Mouse (Mus musculus) E14TG2a.4 (cell line): Measurements from ENCODE around the gene Mafb.

Experiments
- H3K27me3 ChIP-seq: 2 replicates; pipeline ENCODE4 v1.6.1; 2014; ENCODE audit warnings: low read length, control low read depth; ENCODE audit not compliant: insufficient read depth
- H3K36me3 ChIP-seq: 2 replicates; pipeline ENCODE4 v1.6.1; 2014; ENCODE audit warnings: low read length, control low read depth; ENCODE audit not compliant: insufficient read depth
- H3K4me1 ChIP-seq: replicated peaks from 2 replicates; pipeline ENCODE4 v1.6.1; 2014; ENCODE audit warnings: low read depth, low read length, control low read depth
- H3K4me3 ChIP-seq: replicated peaks from 2 replicates; pipeline ENCODE4 v1.5.1; 2014; ENCODE audit warnings: mild to moderate bottlenecking, low read length
- H3K9me3 ChIP-seq: 2 replicates; pipeline ENCODE4 v1.6.1; 2014; ENCODE audit warnings: low read length, control low read depth
- CTCF ChIP-seq: conservative IDR thresholded peaks from 2 replicates; pipeline ENCODE4 v1.5.1; 2014; ENCODE audit warnings: low read length
- NANOG ChIP-seq: IDR thresholded peaks from 2 replicates; pipeline ENCODE4 v1.6.1; 2014; ENCODE audit warnings: borderline replicate concordance, low read length, mixed read lengths
- POU5F1 ChIP-seq: IDR thresholded peaks from 2 replicates; pipeline ENCODE4 v1.6.1; 2014; ENCODE audit warnings: low read length, borderline replicate concordance

Mafb gene

GRCm38 (mm10) chr2:160366111-160366979 is 520 bp downstream of the Mafb start:
- H3K9me3 ChIP-seq = peaks cover 9% of the 10 kb centered on the region
- peak overlapping the region; percentile 77 for H3K4me3 ChIP-seq
- peaks cover 99% of the 10 kb centered on the region for H3K27me3 ChIP-seq
- H3K36me3 ChIP-seq = no peaks in the 10 kb centered on the region
- TF ChIP-seq CTCF (no peak), NANOG (no peak), POU5F1 (no peak)
- H3K4me1 ChIP-seq = peaks cover 56% of the 10 kb centered on the region

GRCm38 (mm10) chr2:160365107-160365911 is 1.6 kb downstream of the Mafb start:
- H3K36me3 ChIP-seq = no peaks in the 10 kb centered on the region
- H3K4me3 ChIP-seq = peak overlapping the region; percentile 77
- TF ChIP-seq CTCF (no peak), POU5F1 (no peak), NANOG (no peak)
- H3K9me3 ChIP-seq = no peaks in the 10 kb centered on the region
- H3K4me1 ChIP-seq = peaks cover 61% of the 10 kb centered on the region
- H3K27me3 ChIP-seq = peaks cover 99% of the 10 kb centered on the region

GRCm38 (mm10) chr2:160364666-160365065 is 2.2 kb downstream of the Mafb start:
- no peak for TF ChIP-seq CTCF
- TF ChIP-seq POU5F1 = no peak
- no peak for TF ChIP-seq NANOG

GRCm38 (mm10) chr2:160364128-160364650 is 2.7 kb downstream of the Mafb start:
- H3K36me3 ChIP-seq = no peaks in the 10 kb centered on the region
- H3K4me1 ChIP-seq = peaks cover 60% of the 10 kb centered on the region
- no peaks in the 10 kb centered on the region for H3K9me3 ChIP-seq
- no peak overlapping the region for H3K4me3 ChIP-seq
- H3K27me3 ChIP-seq = peaks cover 96% of the 10 kb centered on the region
- TF ChIP-seq CTCF (no peak), POU5F1 (no peak), NANOG (no peak)

More at GRCm38 (mm10) chr2:160364666-160365065, 2.2 kb downstream of the Mafb start:
- peaks cover 98% of the 10 kb centered on the region for H3K27me3 ChIP-seq
- H3K36me3 ChIP-seq = no peaks in the 10 kb centered on the region
- H3K4me1 ChIP-seq = peaks cover 61% of the 10 kb centered on the region
- peak overlapping the region; percentile 77; the same call in 1 of the 2 replicates for H3K4me3 ChIP-seq
- H3K9me3 ChIP-seq = no peaks in the 10 kb centered on the region

GRCm38 (mm10) chr2:160363201-160363600 is 3.7 kb downstream of the Mafb start:
- peaks cover 96% of the 10 kb centered on the region for H3K27me3 ChIP-seq
- no peak overlapping the region for H3K4me3 ChIP-seq
- H3K36me3 ChIP-seq = no peaks in the 10 kb centered on the region
- TF ChIP-seq NANOG (no peak), CTCF (no peak), POU5F1 (no peak)
- no peaks in the 10 kb centered on the region for H3K9me3 ChIP-seq
- H3K4me1 ChIP-seq = peaks cover 59% of the 10 kb centered on the region

GRCm38 (mm10) chr2:160361442-160362121 is 5.3 kb downstream of the Mafb start:
- 0 out of 2 replicates have a peak overlapping the region, but pooled peaks have one; percentile 20 for H3K4me3 ChIP-seq
- no peaks in the 10 kb centered on the region for H3K9me3 ChIP-seq
- no peaks in the 10 kb centered on the region for H3K36me3 ChIP-seq
- TF ChIP-seq NANOG = no peak
- no peak for TF ChIP-seq CTCF
- no peak for TF ChIP-seq POU5F1
- H3K27me3 ChIP-seq = peaks cover 96% of the 10 kb centered on the region
- H3K4me1 ChIP-seq = peaks cover 53% of the 10 kb centered on the region

GRCm38 (mm10) chr2:160360234-160360874 is 6.5 kb downstream of the Mafb start:
- Histone ChIP-seq H3K36me3 (no peaks in the 10 kb centered on the region), H3K4me1 (peaks cover 44% of the 10 kb centered on the region), H3K9me3 (no peaks in the 10 kb centered on the region), H3K27me3 (peaks cover 87% of the 10 kb centered on the region), H3K4me3 (peak overlapping the region; percentile 41)
- TF ChIP-seq CTCF (no peak), POU5F1 (peak; percentile 52; the same call in 1 of the 2 replicates), NANOG (peak; percentile 56; the same call in 1 of the 2 replicates)
